Mouse (Mus musculus): ENCODE measurements at regions not wholly inside any gene's neighbourhood (a gene's known extent, or its start where the extent isn't known, plus 50 kb on each side); places are given as distances from the start of the nearest gene placed in this dataset.

GRCm38 (mm10) chr9:47167681-47168240, 169.2 kb downstream of the Gm4791 start:
- H3K79me2 ChIP-seq (ENCODE audit: control insufficient read depth, insufficient read depth, low read length): no peaks in the 10 kb centered on the region
- peaks cover 5% of the 10 kb centered on the region; the same call in 1 of the 2 replicates for H3K4me1 ChIP-seq (ENCODE audit: control insufficient read depth, insufficient read depth, low read length)
- WGBS: 85% methylated on average over 20 of the region's 20 CpGs
- no peak overlapping the region for H3K27ac ChIP-seq (replicated peaks; ENCODE audit: insufficient read depth, low read depth, low read length)
- no peak for DNase-seq (ENCODE audit: extremely low read depth, low read depth, low spot score)
- H3K4me3 ChIP-seq (ENCODE audit: insufficient read depth, low read depth, low read length): no peak overlapping the region
- no peak for TF ChIP-seq CTCF (IDR thresholded peaks at IDR 0.05; ENCODE audit: low read depth, low read length)
- H3K27me3 ChIP-seq (ENCODE audit: control insufficient read depth, insufficient read depth, low read length): no peaks in the 10 kb centered on the region
- H3K36me3 ChIP-seq (ENCODE audit: control insufficient read depth, insufficient read depth, low read length): no peaks in the 10 kb centered on the region
- H3K9ac ChIP-seq (ENCODE audit: low read depth, low read length): no peak overlapping the region

GRCm38 (mm10) chr9:47176044-47176443, 177.5 kb downstream of the Gm4791 start:
- TF ChIP-seq CTCF (IDR thresholded peaks at IDR 0.05; ENCODE audit: low read depth, low read length) (no peak), POLR2A (IDR thresholded peaks at IDR 0.05; ENCODE audit: extremely low read depth, insufficient read depth, low read length) (no peak)
- no peaks in the 10 kb centered on the region for H3K79me2 ChIP-seq (ENCODE audit: control insufficient read depth, insufficient read depth, low read length)
- no peak overlapping the region for H3K4me3 ChIP-seq (ENCODE audit: insufficient read depth, low read depth, low read length)
- H3K4me1 ChIP-seq (ENCODE audit: control insufficient read depth, insufficient read depth, low read length): no peaks in the 10 kb centered on the region
- H3K36me3 ChIP-seq (ENCODE audit: control insufficient read depth, insufficient read depth, low read length): no peaks in the 10 kb centered on the region
- DNase-seq (ENCODE audit: extremely low read depth, low read depth, low spot score): no peak
- no peak overlapping the region for H3K27ac ChIP-seq (replicated peaks; ENCODE audit: insufficient read depth, low read depth, low read length)
- H3K9ac ChIP-seq (ENCODE audit: low read depth, low read length): no peak overlapping the region
- WGBS: 89% methylated on average over 4 of the region's 4 CpGs
- H3K27me3 ChIP-seq (ENCODE audit: control insufficient read depth, insufficient read depth, low read length): no peaks in the 10 kb centered on the region

- WGBS: 63% methylated on average over 3 of the region's 3 CpGs
- no peak overlapping the region for H3K27ac ChIP-seq (replicated peaks; ENCODE audit: insufficient read depth, low read depth, low read length)
- H3K27me3 ChIP-seq (ENCODE audit: control insufficient read depth, insufficient read depth, low read length): no peaks in the 10 kb centered on the region
- H3K4me3 ChIP-seq (ENCODE audit: insufficient read depth, low read depth, low read length): no peak overlapping the region
- H3K79me2 ChIP-seq (ENCODE audit: control insufficient read depth, insufficient read depth, low read length): no peaks in the 10 kb centered on the region
- H3K4me1 ChIP-seq (ENCODE audit: control insufficient read depth, insufficient read depth, low read length): no peaks in the 10 kb centered on the region
- no peak for DNase-seq (ENCODE audit: extremely low read depth, low read depth, low spot score)
- H3K9ac ChIP-seq (ENCODE audit: low read depth, low read length): no peak overlapping the region
- TF ChIP-seq POLR2A (IDR thresholded peaks at IDR 0.05; ENCODE audit: extremely low read depth, insufficient read depth, low read length) (no peak), CTCF (IDR thresholded peaks at IDR 0.05; ENCODE audit: low read depth, low read length) (no peak)
- H3K36me3 ChIP-seq (ENCODE audit: control insufficient read depth, insufficient read depth, low read length): no peaks in the 10 kb centered on the region
These were observed 219.6 kb downstream of the Gm4791 start for GRCm38 (mm10) chr9:47218101-47218500.

- TF ChIP-seq POLR2A (IDR thresholded peaks at IDR 0.05; ENCODE audit: extremely low read depth, insufficient read depth, low read length): no peak
- no peak for TF ChIP-seq CTCF (IDR thresholded peaks at IDR 0.05; ENCODE audit: low read depth, low read length)
- WGBS: 85% methylated on average over 2 of the region's 2 CpGs
- Histone ChIP-seq H3K79me2 (ENCODE audit: control insufficient read depth, insufficient read depth, low read length) (no peaks in the 10 kb centered on the region), H3K27me3 (ENCODE audit: control insufficient read depth, insufficient read depth, low read length) (no peaks in the 10 kb centered on the region), H3K36me3 (ENCODE audit: control insufficient read depth, insufficient read depth, low read length) (no peaks in the 10 kb centered on the region), H3K4me1 (ENCODE audit: control insufficient read depth, insufficient read depth, low read length) (no peaks in the 10 kb centered on the region), H3K4me3 (ENCODE audit: insufficient read depth, low read depth, low read length) (no peak overlapping the region), H3K27ac (replicated peaks; ENCODE audit: insufficient read depth, low read depth, low read length) (no peak overlapping the region), H3K9ac (ENCODE audit: low read depth, low read length) (no peak overlapping the region)
- no peak for DNase-seq (ENCODE audit: extremely low read depth, low read depth, low spot score)
These were observed 225.0 kb downstream of the Gm4791 start for GRCm38 (mm10) chr9:47223536-47223935.

GRCm38 (mm10) chr9:47224249-47224648, 225.7 kb downstream of the Gm4791 start:
- no peak for DNase-seq (ENCODE audit: extremely low read depth, low read depth, low spot score)
- no peak overlapping the region for H3K4me3 ChIP-seq (ENCODE audit: insufficient read depth, low read depth, low read length)
- no peak overlapping the region for H3K9ac ChIP-seq (ENCODE audit: low read depth, low read length)
- TF ChIP-seq POLR2A (IDR thresholded peaks at IDR 0.05; ENCODE audit: extremely low read depth, insufficient read depth, low read length) (no peak), CTCF (IDR thresholded peaks at IDR 0.05; ENCODE audit: low read depth, low read length) (no peak)
- H3K27ac ChIP-seq (replicated peaks; ENCODE audit: insufficient read depth, low read depth, low read length): no peak overlapping the region
- H3K4me1 ChIP-seq (ENCODE audit: control insufficient read depth, insufficient read depth, low read length): no peaks in the 10 kb centered on the region
- H3K27me3 ChIP-seq (ENCODE audit: control insufficient read depth, insufficient read depth, low read length): no peaks in the 10 kb centered on the region
- 75% methylated on average over 1 of the region's 1 CpGs for WGBS
- no peaks in the 10 kb centered on the region for H3K36me3 ChIP-seq (ENCODE audit: control insufficient read depth, insufficient read depth, low read length)
- no peaks in the 10 kb centered on the region for H3K79me2 ChIP-seq (ENCODE audit: control insufficient read depth, insufficient read depth, low read length)

- DNase-seq (ENCODE audit: extremely low read depth, low read depth, low spot score): no peak
- H3K36me3 ChIP-seq (ENCODE audit: control insufficient read depth, insufficient read depth, low read length): no peaks in the 10 kb centered on the region
- WGBS: 86% methylated on average over 16 of the region's 16 CpGs
- H3K79me2 ChIP-seq (ENCODE audit: control insufficient read depth, insufficient read depth, low read length): no peaks in the 10 kb centered on the region
- H3K27me3 ChIP-seq (ENCODE audit: control insufficient read depth, insufficient read depth, low read length): no peaks in the 10 kb centered on the region
- TF ChIP-seq POLR2A (IDR thresholded peaks at IDR 0.05; ENCODE audit: extremely low read depth, insufficient read depth, low read length) (no peak), CTCF (IDR thresholded peaks at IDR 0.05; ENCODE audit: low read depth, low read length) (no peak)
- no peaks in the 10 kb centered on the region for H3K4me1 ChIP-seq (ENCODE audit: control insufficient read depth, insufficient read depth, low read length)
- H3K27ac ChIP-seq (replicated peaks; ENCODE audit: insufficient read depth, low read depth, low read length): no peak overlapping the region
- H3K4me3 ChIP-seq (ENCODE audit: insufficient read depth, low read depth, low read length): no peak overlapping the region
- H3K9ac ChIP-seq (ENCODE audit: low read depth, low read length): no peak overlapping the region
These were observed 228.1 kb downstream of the Gm4791 start for GRCm38 (mm10) chr9:47226476-47227271.
